In genomic region chr11:98809457-98810290, GRCm38 (mm10) we compare ENCODE assay signal across 8 mouse cellular contexts. TPM values are rescaled to one million over a fixed set of nuclear protein-coding genes. Genes with fewer than 3 reads are reported as not detected.
DNase-seq lines count a peak whose midpoint lies in the region; ATAC-seq and TF ChIP-seq lines count a peak whose summit lies in the region.

No protein-coding gene starts in this region.

- no peaks in the 10 kb centered on the region for H3K27me3 ChIP-seq in embryonic facial prominence, embryonic 14.5 days (replicated peaks; ENCODE audit: control insufficient read depth, insufficient read depth, low read length)
- no peaks in the 10 kb centered on the region for H3K27me3 ChIP-seq in limb, embryonic 14.5 days (ENCODE audit: control insufficient read depth, insufficient read depth, low read length)
- H3K27me3 ChIP-seq in midbrain, postnatal 0 days (ENCODE audit: insufficient read depth, low read length): no peaks in the 10 kb centered on the region

- H3K36me3 ChIP-seq in embryonic facial prominence, embryonic 14.5 days (ENCODE audit: control insufficient read depth, insufficient read depth, low read length): peaks cover 74% of the 10 kb centered on the region
- peaks cover 67% of the 10 kb centered on the region for H3K36me3 ChIP-seq in limb, embryonic 14.5 days (ENCODE audit: control insufficient read depth, insufficient read depth, low read length)
- H3K36me3 ChIP-seq in midbrain, postnatal 0 days (ENCODE audit: insufficient read depth, low read length): peaks cover 24% of the 10 kb centered on the region

- peak overlapping the region; percentile 92 for H3K4me3 ChIP-seq in embryonic facial prominence, embryonic 14.5 days (ENCODE audit: low read depth, low read length)
- peak overlapping the region; percentile 86 for H3K4me3 ChIP-seq in limb, embryonic 14.5 days (replicated peaks; ENCODE audit: low read length)
- H3K4me3 ChIP-seq in midbrain, postnatal 0 days (ENCODE audit: low read depth, low read length): peak overlapping the region; percentile 63

- peaks cover 14% of the 10 kb centered on the region; the same call in 1 of the 2 replicates for H3K4me1 ChIP-seq in embryonic facial prominence, embryonic 14.5 days (ENCODE audit: control insufficient read depth, insufficient read depth, low read length)
- H3K4me1 ChIP-seq in limb, embryonic 14.5 days (ENCODE audit: control insufficient read depth, insufficient read depth, low read length): peaks cover 13% of the 10 kb centered on the region; the same call in 1 of the 2 replicates
- H3K4me1 ChIP-seq in midbrain, postnatal 0 days (ENCODE audit: insufficient read depth, low read length): peaks cover 3% of the 10 kb centered on the region; the same call in 1 of the 2 replicates

- peak; percentile 52 for TF ChIP-seq CTCF in midbrain, postnatal 0 days (IDR thresholded peaks at IDR 0.05)

- H3K4me2 ChIP-seq in embryonic facial prominence, embryonic 14.5 days (ENCODE audit: low read depth, low read length): peak overlapping the region; percentile 70
- peak overlapping the region; percentile 70 for H3K4me2 ChIP-seq in limb, embryonic 14.5 days (replicated peaks; ENCODE audit: low read depth, low read length, severe bottlenecking)
- H3K4me2 ChIP-seq in midbrain, postnatal 0 days (ENCODE audit: low read depth, low read length, poor library complexity, severe bottlenecking): peak overlapping the region; percentile 63

- peak; percentile 97 for DNase-seq in 3T3-L1 (ENCODE audit: low read depth, low spot score)
- DNase-seq in adrenal gland, postnatal 4 days (ENCODE audit: low spot score in 2 of 2): peak; percentile 95 to 98
- DNase-seq in embryonic facial prominence, embryonic 14.5 days (ENCODE audit: low spot score): peak; percentile 99
- DNase-seq in heart, adult 8-10 months (ENCODE audit: low spot score): peak; percentile 99
- DNase-seq in kidney, adult 9 months: peak; percentile 99
- peak; percentile 99 for DNase-seq in limb, embryonic 14.5 days (ENCODE audit: low spot score)
- peak; percentile 99 for DNase-seq in midbrain, postnatal 0 days (ENCODE audit: low spot score)
- DNase-seq in spleen, postnatal 14 days (ENCODE audit: low spot score in 2 of 2): peak; percentile 96 to 97

- 0% methylated on average over 22 of the region's 84 CpGs for WGBS in embryonic facial prominence, embryonic 14.5 days
- WGBS in limb, embryonic 14.5 days: 2% methylated on average over 52 of the region's 84 CpGs
- WGBS in midbrain, postnatal 0 days: under 1% methylated on average over 59 of the region's 84 CpGs

- peak; percentile 99 for ATAC-seq in embryonic facial prominence, embryonic 14.5 days (ENCODE audit: low read depth)
- ATAC-seq in limb, embryonic 14.5 days (ENCODE audit: low FRiP score, low read depth): peak; percentile 97
- ATAC-seq in midbrain, postnatal 0 days (ENCODE audit: low FRiP score): peak; percentile 97

- H3K27ac ChIP-seq in embryonic facial prominence, embryonic 14.5 days (replicated peaks; ENCODE audit: low read depth, low read length): peak overlapping the region; percentile 97
- H3K27ac ChIP-seq in limb, embryonic 14.5 days (replicated peaks; ENCODE audit: low read depth, low read length): peak overlapping the region; percentile 95
- H3K27ac ChIP-seq in midbrain, postnatal 0 days (ENCODE audit: low read depth, low read length): peak overlapping the region; percentile 92

- H3K9me3 ChIP-seq in embryonic facial prominence, embryonic 14.5 days (ENCODE audit: control insufficient read depth, low read length): no peaks in the 10 kb centered on the region
- H3K9me3 ChIP-seq in limb, embryonic 14.5 days (ENCODE audit: control insufficient read depth, low read length): no peaks in the 10 kb centered on the region
- H3K9me3 ChIP-seq in midbrain, postnatal 0 days (ENCODE audit: low read length): no peaks in the 10 kb centered on the region

- peak; percentile 55; the same call in 1 of the 2 replicates for TF ChIP-seq POLR2A in limb, embryonic 14.5 days (IDR thresholded peaks at IDR 0.05; ENCODE audit: borderline replicate concordance, extremely low read depth, insufficient read depth, insufficient read length)

- peak overlapping the region; percentile 95 for H3K9ac ChIP-seq in embryonic facial prominence, embryonic 14.5 days (ENCODE audit: low read depth, low read length)
- H3K9ac ChIP-seq in limb, embryonic 14.5 days (ENCODE audit: low read depth, low read length, severe bottlenecking): peak overlapping the region; percentile 89
- peak overlapping the region; percentile 84 for H3K9ac ChIP-seq in midbrain, postnatal 0 days (replicated peaks; ENCODE audit: low read length, poor library complexity, severe bottlenecking)

RNA-seq across cellular contexts. Expression of gene Casc3, which starts 5.0 kb away (rescaled TPM):
- total RNA-seq in adrenal gland, postnatal 4 days (2021): 10 to 100 TPM; 45.2 to 54.8 TPM
- polyA plus RNA-seq in embryonic facial prominence, embryonic 14.5 days (2014; fragmentation: Nextera tagmentation; extraction: Ambion mirVana): 32.2 and 34.0 TPM in 2 replicates
- total RNA-seq in heart, adult 8-10 months (2022): 10 to 100 TPM; 16.0 to 20.9 (median 17.8) TPM
- polyA plus RNA-seq in limb, embryonic 14.5 days (2012; rRNA removed): 52.4 and 56.8 TPM in 2 replicates
- polyA plus RNA-seq in limb, embryonic 14.5 days (2014; fragmentation: Nextera tagmentation; extraction: Ambion mirVana): 34.1 and 40.4 TPM in 2 replicates
- 29.4 and 32.2 TPM in 2 replicates for total RNA-seq in midbrain, postnatal 0 days (2014; rRNA removed)
- polyA plus RNA-seq in midbrain, postnatal 0 days (2015; fragmentation: Nextera tagmentation; extraction: Ambion mirVana): 34.0 and 39.7 TPM in 2 replicates

RNA-seq across cellular contexts. Expression of gene Msl1, which starts 14.4 kb away (rescaled TPM):
- 100 to 1,000 TPM; 119 to 121 TPM for total RNA-seq in adrenal gland, postnatal 4 days (2021)
- polyA plus RNA-seq in embryonic facial prominence, embryonic 14.5 days (2014; fragmentation: Nextera tagmentation; extraction: Ambion mirVana): 18.1 and 18.5 TPM in 2 replicates
- 10 to 100 TPM; 72.1 to 84.3 (median 78.7) TPM for total RNA-seq in heart, adult 8-10 months (2022)
- 76.9 and 81.1 TPM in 2 replicates for polyA plus RNA-seq in limb, embryonic 14.5 days (2012; rRNA removed)
- 19.8 and 23.5 TPM in 2 replicates for polyA plus RNA-seq in limb, embryonic 14.5 days (2014; fragmentation: Nextera tagmentation; extraction: Ambion mirVana)
- total RNA-seq in midbrain, postnatal 0 days (2014; rRNA removed): 88.3 and 107 TPM in 2 replicates
- polyA plus RNA-seq in midbrain, postnatal 0 days (2015; fragmentation: Nextera tagmentation; extraction: Ambion mirVana): 22.3 and 25.8 TPM in 2 replicates

RNA-seq across cellular contexts. Expression of gene Rapgefl1, which starts 26.9 kb away (rescaled TPM):
- 1 to 10 TPM; 2.6 to 3.0 TPM for total RNA-seq in adrenal gland, postnatal 4 days (2021)
- polyA plus RNA-seq in embryonic facial prominence, embryonic 14.5 days (2014; fragmentation: Nextera tagmentation; extraction: Ambion mirVana): 5.7 and 6.3 TPM in 2 replicates
- total RNA-seq in heart, adult 8-10 months (2022): 1 to 10 TPM in 1 of 4 experiments, under 1 TPM in 3; 0.38 to 1.1 (median 0.76) TPM
- 31.4 and 41.8 TPM in 2 replicates for polyA plus RNA-seq in limb, embryonic 14.5 days (2012; rRNA removed)
- polyA plus RNA-seq in limb, embryonic 14.5 days (2014; fragmentation: Nextera tagmentation; extraction: Ambion mirVana): 8.8 and 8.9 TPM in 2 replicates
- 39.0 and 40.8 TPM in 2 replicates for total RNA-seq in midbrain, postnatal 0 days (2014; rRNA removed)
- 10.9 and 11.4 TPM in 2 replicates for polyA plus RNA-seq in midbrain, postnatal 0 days (2015; fragmentation: Nextera tagmentation; extraction: Ambion mirVana)

RNA-seq across cellular contexts. Expression of gene Nr1d1, which starts 34.5 kb away (rescaled TPM):
- total RNA-seq in adrenal gland, postnatal 4 days (2021): 100 to 1,000 TPM; 104 to 115 TPM
- polyA plus RNA-seq in embryonic facial prominence, embryonic 14.5 days (2014; fragmentation: Nextera tagmentation; extraction: Ambion mirVana): 1.1 and 1.9 TPM in 2 replicates
- 100 to 1,000 TPM in 2 of 4 experiments, 10 to 100 TPM in 2; 81.4 to 121 (median 101) TPM for total RNA-seq in heart, adult 8-10 months (2022)
- 1.8 and 2.5 TPM in 2 replicates for polyA plus RNA-seq in limb, embryonic 14.5 days (2012; rRNA removed)
- polyA plus RNA-seq in limb, embryonic 14.5 days (2014; fragmentation: Nextera tagmentation; extraction: Ambion mirVana): 1.2 and 1.4 TPM in 2 replicates
- 7.1 and 11.0 TPM in 2 replicates for total RNA-seq in midbrain, postnatal 0 days (2014; rRNA removed)
- 12.3 and 14.3 TPM in 2 replicates for polyA plus RNA-seq in midbrain, postnatal 0 days (2015; fragmentation: Nextera tagmentation; extraction: Ambion mirVana)

RNA-seq across cellular contexts. Expression of gene Wipf2, which starts 53.8 kb away (rescaled TPM):
- total RNA-seq in adrenal gland, postnatal 4 days (2021): 10 to 100 TPM; 18.4 to 19.7 TPM
- 3.9 and 4.3 TPM in 2 replicates for polyA plus RNA-seq in embryonic facial prominence, embryonic 14.5 days (2014; fragmentation: Nextera tagmentation; extraction: Ambion mirVana)
- 10 to 100 TPM in 3 of 4 experiments, 1 to 10 TPM in 1; 9.4 to 12.6 (median 11.5) TPM for total RNA-seq in heart, adult 8-10 months (2022)
- 10.5 and 11.4 TPM in 2 replicates for polyA plus RNA-seq in limb, embryonic 14.5 days (2012; rRNA removed)
- polyA plus RNA-seq in limb, embryonic 14.5 days (2014; fragmentation: Nextera tagmentation; extraction: Ambion mirVana): 4.7 and 4.9 TPM in 2 replicates
- 9.2 and 9.8 TPM in 2 replicates for total RNA-seq in midbrain, postnatal 0 days (2014; rRNA removed)
- polyA plus RNA-seq in midbrain, postnatal 0 days (2015; fragmentation: Nextera tagmentation; extraction: Ambion mirVana): 3.0 and 3.8 TPM in 2 replicates

Comparison
In these comparisons a context has a peak if more than half of its experiments do, and no peak if none do; other contexts are left out.
1. Peak in every context shown above with its lines: DNase-seq, ATAC-seq, H3K4me3 ChIP-seq and H3K27ac ChIP-seq.
2. RNA of gene Rapgefl1, which starts 26.9 kb away (total RNA-seq): 39.0 to 40.8 TPM in midbrain, postnatal 0 days; 2.6 to 3.0 TPM in adrenal gland, postnatal 4 days and 0.38 to 1.1 TPM in heart, adult 8-10 months; every median in the first group is over 10 times any median in the second.